Mouse (Mus musculus): ENCODE results near the gene Ncam1. TPM values are rescaled to one million over a fixed set of nuclear protein-coding genes. Genes with fewer than 3 reads are reported as not detected.

The Ncam1 gene
- 0.79 and 6.3 TPM in 2 replicates for polyA plus RNA-seq (2012; rRNA removed; ENCODE audit: low replicate concordance)

DNA sequence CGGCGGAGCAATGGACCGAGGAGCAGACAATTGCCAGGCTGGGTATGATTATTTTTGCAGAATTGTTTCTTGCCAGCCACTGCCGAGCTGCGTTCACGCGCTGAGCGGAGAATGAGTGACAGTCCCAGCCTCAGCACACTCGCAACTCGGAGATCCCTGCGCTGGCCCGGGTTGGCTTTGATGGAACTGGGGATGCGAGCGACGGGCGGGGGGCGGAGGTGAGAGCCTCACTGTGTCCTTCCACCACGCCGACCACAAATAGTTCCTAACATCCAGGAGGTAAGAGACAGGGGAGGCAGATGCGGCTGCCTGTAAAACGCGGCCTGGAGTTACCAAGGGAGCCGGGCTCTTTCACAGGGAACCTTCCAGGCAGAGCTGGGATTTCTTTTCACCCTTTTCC is at the start of gene Ncam1:
TSS of gene Ncam1 (minus strand) at position 120 of the 400 bp plus-strand sequence.

GRCm38 (mm10) chr9:49485892-49486311 is 312.8 kb downstream of the Ncam1 start, which contains the start of gene Ttc12:
Gene Ttc12, minus strand, starts transcription at chr9:49486225.

